Mouse (Mus musculus): ENCODE results near the gene Kcnip4.

Kcnip4 gene

DNA sequence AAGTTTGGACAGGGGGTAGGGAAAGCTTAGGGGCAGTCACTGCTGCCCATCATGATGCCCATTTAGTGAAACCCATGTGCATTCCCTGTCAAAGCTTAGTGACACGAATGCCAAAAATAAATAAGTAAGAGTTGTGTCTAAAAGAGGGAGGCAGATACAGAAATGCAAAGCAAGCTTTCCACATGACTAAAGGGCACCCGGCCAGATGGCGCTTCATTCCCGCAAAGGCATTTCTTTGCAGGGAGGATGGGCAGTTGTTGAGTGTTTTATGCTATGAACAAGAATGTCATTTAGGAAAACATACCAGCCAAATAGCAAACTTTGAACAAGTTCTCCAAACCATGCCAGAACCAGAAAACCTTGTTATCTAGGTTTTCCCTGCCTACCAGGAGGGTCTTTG is 265.4 kb downstream of the Kcnip4 start:
- in situ Hi-C loops (cut with MboI; ENCODE audit: low sequenced_read_pairs) = no loop called here

DNA sequence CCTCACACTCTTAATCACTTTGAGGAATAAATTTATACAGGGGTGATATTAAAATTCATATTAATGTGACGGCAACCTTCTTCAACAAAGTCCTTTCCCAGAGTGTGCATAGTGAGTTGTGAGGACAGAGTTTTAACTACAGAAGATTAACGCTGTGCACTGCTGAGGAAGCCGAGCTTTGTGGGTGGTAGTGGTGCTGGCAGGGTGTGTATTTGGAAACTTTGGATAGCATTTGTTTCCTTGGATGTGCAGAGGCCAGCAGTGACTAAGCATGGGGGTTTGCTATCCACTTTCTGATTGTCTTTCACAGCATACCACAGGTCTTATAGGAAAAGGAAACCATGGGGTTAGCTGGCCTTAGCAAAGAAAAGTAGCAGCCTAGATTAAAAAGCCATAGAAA is 267.9 kb downstream of the Kcnip4 start:
- in situ Hi-C loops (cut with MboI; ENCODE audit: low sequenced_read_pairs) = no loop called here

GRCm38 (mm10) chr5:49255983-49256382 is 268.7 kb downstream of the Kcnip4 start:
- in situ Hi-C loops (cut with MboI; ENCODE audit: low sequenced_read_pairs) = no loop called here

GRCm38 (mm10) chr5:49247081-49247480 is 277.6 kb downstream of the Kcnip4 start:
- in situ Hi-C loops (cut with MboI; ENCODE audit: low sequenced_read_pairs) = no loop called here

- in situ Hi-C loops (cut with MboI; ENCODE audit: low sequenced_read_pairs) = no loop called here
Measured at GRCm38 (mm10) chr5:49244414-49244813, 280.3 kb downstream of the Kcnip4 start.

DNA sequence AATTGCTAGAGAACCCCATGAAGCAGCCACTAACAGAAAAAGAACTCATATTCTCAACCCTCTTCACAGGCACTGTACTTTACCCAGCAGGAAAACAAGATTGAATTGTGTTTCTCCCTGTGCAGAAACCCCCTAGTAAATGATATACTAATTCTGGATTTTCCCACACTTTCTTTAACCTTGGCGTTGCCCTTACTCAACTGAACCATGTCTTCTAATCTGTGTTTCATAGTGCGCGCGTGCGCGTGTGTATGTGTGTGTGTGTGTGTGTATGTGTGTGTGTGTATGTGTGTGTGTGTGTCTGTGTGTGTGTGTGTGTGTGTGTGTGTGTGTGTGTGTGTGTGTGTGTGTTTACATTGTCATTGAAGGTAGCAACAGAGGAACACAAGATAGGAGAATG is 283.0 kb downstream of the Kcnip4 start:
- in situ Hi-C loops (cut with MboI; ENCODE audit: low sequenced_read_pairs) = no loop called here

GRCm38 (mm10) chr5:49201164-49201756 is 323.4 kb downstream of the Kcnip4 start:
- in situ Hi-C loops (cut with MboI; ENCODE audit: low sequenced_read_pairs) = no loop called here

GRCm38 (mm10) chr5:49188236-49188635 is 336.5 kb downstream of the Kcnip4 start:
- in situ Hi-C loops (cut with MboI; ENCODE audit: low sequenced_read_pairs) = no loop called here

- in situ Hi-C loops (cut with MboI; ENCODE audit: low sequenced_read_pairs) = no loop called here
Measured at GRCm38 (mm10) chr5:49150116-49150811, 374.4 kb downstream of the Kcnip4 start.

- in situ Hi-C loops (cut with MboI; ENCODE audit: low sequenced_read_pairs) = no loop called here
Measured at GRCm38 (mm10) chr5:49149684-49150083, 375.0 kb downstream of the Kcnip4 start.

GRCm38 (mm10) chr5:49095432-49095831 is 429.3 kb downstream of the Kcnip4 start:
- in situ Hi-C loops (cut with MboI; ENCODE audit: low sequenced_read_pairs) = no loop called here

DNA sequence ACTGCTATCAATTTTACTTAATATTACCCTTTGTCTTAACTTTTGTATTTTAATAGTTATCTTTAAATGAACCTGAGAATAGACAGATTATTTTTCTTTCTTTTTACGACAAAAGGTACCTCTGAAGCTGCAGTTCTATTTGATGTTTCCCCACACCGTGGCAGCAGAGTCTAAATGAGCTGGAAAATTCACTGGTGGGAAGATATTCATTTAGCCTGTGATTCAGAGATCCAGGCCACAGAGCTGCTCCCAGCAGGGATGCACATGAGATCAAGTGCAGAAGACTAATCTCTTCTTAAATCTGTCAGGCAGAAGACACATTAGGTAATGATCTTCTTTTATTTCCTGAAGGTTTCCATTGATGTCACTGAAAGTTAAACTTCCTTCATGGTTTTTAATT is 429.8 kb downstream of the Kcnip4 start:
- in situ Hi-C loops (cut with MboI; ENCODE audit: low sequenced_read_pairs) = no loop called here

DNA sequence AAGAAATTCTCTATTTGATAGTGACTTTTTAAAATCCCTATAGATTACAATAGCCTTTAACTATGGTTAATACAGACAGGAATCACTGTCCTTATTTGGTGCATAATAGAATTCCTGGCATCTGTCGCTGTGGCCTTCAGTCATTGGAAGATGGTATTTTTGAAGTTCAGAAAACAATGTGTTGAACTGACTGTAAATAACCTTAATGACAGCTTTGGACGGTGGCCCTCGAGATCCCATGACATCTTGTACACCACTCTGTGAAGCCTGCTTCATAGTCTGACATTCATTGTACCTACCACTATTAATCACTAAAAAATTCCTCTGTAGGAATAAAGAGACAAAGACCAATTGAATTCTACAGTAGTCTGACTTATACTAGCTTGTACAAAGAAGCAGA is 430.4 kb downstream of the Kcnip4 start:
- in situ Hi-C loops (cut with MboI; ENCODE audit: low sequenced_read_pairs) = no loop called here

DNA sequence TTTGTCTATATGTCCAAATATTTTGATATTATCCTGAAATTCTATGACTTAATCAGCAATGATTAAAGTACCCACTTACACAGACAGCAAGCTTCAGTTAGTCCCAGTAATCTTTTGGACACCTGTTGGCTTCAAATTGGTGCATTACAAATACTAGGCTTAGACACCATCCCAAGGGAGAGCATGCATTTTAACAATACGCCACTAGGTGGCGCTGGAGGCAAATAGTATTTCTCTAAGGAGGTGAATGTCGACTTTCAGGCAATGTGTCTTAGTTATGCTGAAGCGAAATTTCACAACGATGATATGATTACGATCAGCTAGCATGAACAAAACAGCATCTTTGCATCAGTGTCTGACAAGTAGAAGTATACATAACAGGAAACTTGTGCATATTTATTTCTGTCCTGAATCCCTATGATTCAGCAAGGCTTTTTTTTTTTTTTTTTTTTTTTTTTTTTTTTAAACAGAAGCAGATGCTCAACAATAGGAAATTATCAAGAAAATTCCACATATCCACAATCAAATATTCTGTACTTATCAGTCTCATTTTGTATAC is 434.5 kb downstream of the Kcnip4 start:
- in situ Hi-C loops (cut with MboI; ENCODE audit: low sequenced_read_pairs) = no loop called here

DNA sequence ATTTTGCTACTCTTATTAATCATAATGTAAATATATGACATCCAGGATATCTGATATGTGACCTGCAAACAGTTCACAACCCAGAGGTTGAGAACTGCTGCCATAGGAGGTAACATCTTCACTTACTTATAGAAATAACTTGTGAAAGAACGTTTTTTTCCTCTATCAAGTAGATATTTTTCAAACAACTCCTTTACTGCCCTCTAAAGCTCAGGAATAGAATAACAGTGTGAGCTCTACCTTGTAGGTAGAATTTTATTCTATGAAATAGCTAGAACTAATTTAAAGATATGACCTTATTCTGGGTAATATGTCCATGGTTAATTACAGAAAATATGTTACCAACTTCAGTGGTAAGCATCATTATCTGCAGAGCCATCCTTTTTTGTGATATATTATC is 459.1 kb downstream of the Kcnip4 start:
- in situ Hi-C loops (cut with MboI; ENCODE audit: low sequenced_read_pairs) = no loop called here

GRCm38 (mm10) chr5:49058926-49059325 is 465.8 kb downstream of the Kcnip4 start:
- in situ Hi-C loops (cut with MboI; ENCODE audit: low sequenced_read_pairs) = no loop called here

GRCm38 (mm10) chr5:49057636-49058340 is 466.9 kb downstream of the Kcnip4 start:
- in situ Hi-C loops (cut with MboI; ENCODE audit: low sequenced_read_pairs) = no loop called here

DNA sequence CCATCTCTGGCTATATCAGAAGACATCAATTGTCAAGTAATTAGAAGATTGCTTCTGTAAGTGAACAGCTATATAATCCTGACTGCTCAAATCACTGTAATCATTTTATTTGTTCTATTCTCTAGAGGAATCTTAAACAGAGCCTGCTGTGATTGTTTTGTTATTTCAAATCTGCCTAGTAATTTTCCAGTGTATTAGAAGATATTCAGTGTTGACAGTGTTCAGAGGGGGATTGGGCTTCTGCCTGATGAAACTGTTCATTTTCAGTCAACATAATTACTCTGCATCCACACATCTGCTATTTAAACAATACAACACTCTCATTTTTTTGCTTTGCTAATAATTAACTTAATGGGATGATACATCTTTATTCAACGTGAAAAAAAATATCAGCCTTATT is 476.7 kb downstream of the Kcnip4 start:
- in situ Hi-C loops (cut with MboI; ENCODE audit: low sequenced_read_pairs) = no loop called here

- in situ Hi-C loops (cut with MboI; ENCODE audit: low sequenced_read_pairs) = no loop called here
Measured at GRCm38 (mm10) chr5:49041259-49041845, 483.4 kb downstream of the Kcnip4 start.

DNA sequence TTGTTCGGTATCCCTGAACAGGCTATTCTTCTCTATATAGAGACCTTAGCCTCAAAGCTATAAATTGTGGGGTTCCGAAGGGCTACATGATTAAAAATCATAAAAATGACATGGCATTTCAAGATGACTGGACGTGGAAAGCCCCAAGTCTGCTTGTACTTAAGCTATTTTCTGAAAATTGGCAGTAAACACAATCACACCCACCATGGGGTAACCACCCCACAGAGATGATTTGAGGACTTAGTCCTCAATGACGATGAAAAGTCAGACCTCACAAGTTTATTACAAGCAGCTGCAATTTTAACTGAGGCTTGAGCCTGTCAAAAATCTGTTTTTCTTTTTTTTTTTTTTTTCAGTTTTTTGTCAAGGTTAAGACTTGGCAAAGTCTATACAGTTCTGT is 527.3 kb downstream of the Kcnip4 start:
- in situ Hi-C loops (cut with MboI; ENCODE audit: low sequenced_read_pairs) = no loop called here

DNA sequence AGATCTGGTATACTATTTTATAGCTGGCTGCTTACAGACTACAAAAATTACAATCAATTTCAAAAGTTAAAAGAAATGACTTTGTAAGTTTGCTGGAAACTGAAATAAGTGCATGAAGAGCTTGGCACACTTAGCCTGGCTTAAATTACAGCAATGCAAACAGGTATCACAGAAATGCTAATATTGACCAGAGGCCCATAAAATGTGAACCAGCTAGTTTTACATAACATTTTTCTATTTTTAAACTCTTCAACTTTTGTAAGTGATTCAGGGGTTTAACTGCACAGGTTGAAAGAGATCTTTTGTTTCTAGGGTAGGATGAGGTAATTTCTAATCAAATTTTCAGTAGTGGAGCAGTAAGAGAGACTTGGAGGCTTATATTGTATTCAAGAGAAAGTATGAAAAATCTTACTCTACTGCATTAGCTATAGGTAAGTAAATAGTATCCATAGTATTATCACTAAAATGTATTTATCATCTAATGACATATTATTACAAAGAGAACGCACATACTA is 535.5 kb downstream of the Kcnip4 start:
- in situ Hi-C loops (cut with MboI; ENCODE audit: low sequenced_read_pairs) = no loop called here
